Mouse (Mus musculus): ENCODE measurements around the gene 1700016K19Rik.

DNA sequence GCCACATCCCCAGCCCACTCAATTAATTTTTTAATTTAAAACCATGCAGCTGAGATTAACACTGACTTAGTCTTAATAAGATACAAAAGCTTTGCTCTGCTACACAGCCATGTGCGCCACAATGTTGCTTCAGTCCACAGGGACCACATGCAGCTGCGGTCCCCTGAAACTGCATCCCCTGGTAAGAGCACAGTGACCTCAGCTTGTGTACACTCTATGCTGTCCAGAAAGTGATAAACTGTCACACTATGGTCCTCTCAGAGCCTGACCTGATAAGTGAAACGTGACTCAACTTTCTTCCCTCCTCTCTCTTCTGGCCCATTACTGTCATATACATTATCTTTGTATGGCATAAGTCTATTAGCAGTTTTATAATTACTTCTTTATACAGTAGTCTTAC, 49.3 kb upstream of the 1700016K19Rik start:
- TF ChIP-seq GATA1 (IDR thresholded peaks at IDR 0.05; ENCODE audit: borderline replicate concordance, low read length) (no peak), FLI1 (IDR thresholded peaks at IDR 0.05; ENCODE audit: low read length) (no peak)

All from megakaryocyte, embryonic 14.5 days (primary cell).